Mouse (Mus musculus): ENCODE data around the gene Anapc13. TPM values are rescaled to one million over a fixed set of nuclear protein-coding genes. Genes with fewer than 3 reads are reported as not detected.
A peak's percentile ranks its signal among the peaks of the same experiment; 100 is the strongest.

Gene Anapc13
- polyA plus RNA-seq (2012; rRNA removed), result 22.1 and 45.1 TPM in 2 replicates

DNA sequence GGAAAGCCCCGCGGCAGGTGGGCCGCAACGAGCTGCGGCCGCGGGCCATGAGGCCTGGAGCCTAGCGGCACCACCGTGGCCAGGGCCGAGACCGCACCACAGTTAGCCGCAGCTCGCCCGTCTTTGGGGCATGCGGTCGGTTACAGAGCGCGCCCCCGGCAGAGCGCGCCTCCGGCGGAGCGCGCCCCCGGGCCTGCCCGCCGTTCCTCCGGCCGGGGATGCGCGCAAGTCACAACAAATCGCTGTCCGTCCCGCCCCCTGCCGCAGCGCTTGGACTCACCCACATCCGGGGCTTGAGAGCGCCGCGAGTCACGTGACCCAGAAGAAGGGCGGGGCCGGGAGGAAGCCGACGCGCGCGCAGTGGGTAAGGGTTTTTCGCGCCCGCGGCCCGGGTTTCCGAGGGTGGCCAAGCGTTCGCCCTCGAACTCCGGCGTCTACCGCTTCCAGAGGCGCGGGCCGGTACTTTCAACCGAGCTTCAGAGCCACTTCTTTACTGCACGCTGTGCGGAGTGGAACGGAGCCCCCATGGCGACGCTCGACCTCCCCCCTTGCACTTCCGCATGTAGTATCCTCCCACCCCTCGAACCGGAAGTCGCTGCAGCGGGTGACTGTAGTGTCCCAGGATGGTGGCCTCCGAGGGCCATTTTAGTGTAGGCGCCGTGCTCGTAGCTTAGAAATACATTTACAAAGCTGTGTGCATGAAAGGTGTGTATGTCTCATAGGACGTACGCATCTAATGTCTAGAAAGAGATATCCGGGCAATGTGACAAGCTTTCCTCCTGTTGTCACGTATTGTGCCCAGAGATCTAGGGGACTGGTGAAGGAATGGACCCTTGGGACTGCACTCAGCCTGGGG is at the start of gene Anapc13, which contains the start of gene Cep63:
Gene Anapc13 (plus strand): TSS at position 314 of the 856 bp plus-strand sequence.
Gene Cep63 (minus strand): TSS at position 552 of the 856 bp plus-strand sequence.
- Histone ChIP-seq H3K4me3 (ENCODE audit: low read depth, low read length) (peak within 1 kb of the TSS; percentile 70), H3K27ac (ENCODE audit: insufficient read depth, low read depth, low read length) (peak within 1 kb of the TSS; percentile 90), H3K36me3 (ENCODE audit: control insufficient read depth, insufficient read depth, low read length) (no peaks in the 10 kb centered on the region), H3K4me1 (ENCODE audit: control insufficient read depth, insufficient read depth, insufficient read length, low read length) (peaks cover 9% of the 10 kb centered on the region; the same call in 1 of the 2 replicates), H3K27me3 (ENCODE audit: control insufficient read depth, insufficient read depth, low read length) (no peaks in the 10 kb centered on the region)
- TF ChIP-seq CTCF (IDR thresholded peaks at IDR 0.05; ENCODE audit: extremely low read depth, insufficient read length, insufficient replicate concordance, low read depth, low read length) (no peak), POLR2A (IDR thresholded peaks at IDR 0.05; ENCODE audit: low read depth, low read length) (peak; percentile 28)
- under 1% methylated on average over 84 of the region's 84 CpGs for WGBS

GRCm38 (mm10) chr9:102577480-102577879 is 48.6 kb upstream of the Anapc13 start:
- H3K27ac ChIP-seq (ENCODE audit: insufficient read depth, low read depth, low read length), result no peak overlapping the region
- H3K36me3 ChIP-seq (ENCODE audit: control insufficient read depth, insufficient read depth, low read length), result no peaks in the 10 kb centered on the region
- no peak for TF ChIP-seq CTCF (IDR thresholded peaks at IDR 0.05; ENCODE audit: extremely low read depth, insufficient read length, insufficient replicate concordance, low read depth, low read length)
- TF ChIP-seq POLR2A (IDR thresholded peaks at IDR 0.05; ENCODE audit: low read depth, low read length), result no peak
- peaks cover 5% of the 10 kb centered on the region; the same call in 1 of the 2 replicates for H3K4me1 ChIP-seq (ENCODE audit: control insufficient read depth, insufficient read depth, insufficient read length, low read length)
- H3K27me3 ChIP-seq (ENCODE audit: control insufficient read depth, insufficient read depth, low read length), result no peaks in the 10 kb centered on the region
- WGBS, result 13% methylated on average over 5 of the region's 5 CpGs
- H3K4me3 ChIP-seq (ENCODE audit: low read depth, low read length), result no peak overlapping the region

- Histone ChIP-seq H3K36me3 (ENCODE audit: control insufficient read depth, insufficient read depth, low read length) (peaks cover 13% of the 10 kb centered on the region), H3K4me1 (ENCODE audit: control insufficient read depth, insufficient read depth, insufficient read length, low read length) (peaks cover 5% of the 10 kb centered on the region; the same call in 1 of the 2 replicates), H3K27ac (ENCODE audit: insufficient read depth, low read depth, low read length) (no peak overlapping the region), H3K4me3 (ENCODE audit: low read depth, low read length) (no peak overlapping the region), H3K27me3 (ENCODE audit: control insufficient read depth, insufficient read depth, low read length) (no peaks in the 10 kb centered on the region)
- WGBS, result 75% methylated on average over 12 of the region's 12 CpGs
- no peak for TF ChIP-seq POLR2A (IDR thresholded peaks at IDR 0.05; ENCODE audit: low read depth, low read length)
- TF ChIP-seq CTCF (IDR thresholded peaks at IDR 0.05; ENCODE audit: extremely low read depth, insufficient read length, insufficient replicate concordance, low read depth, low read length), result no peak
Observed at GRCm38 (mm10) chr9:102581921-102582469, 44.1 kb upstream of the Anapc13 start.

DNA sequence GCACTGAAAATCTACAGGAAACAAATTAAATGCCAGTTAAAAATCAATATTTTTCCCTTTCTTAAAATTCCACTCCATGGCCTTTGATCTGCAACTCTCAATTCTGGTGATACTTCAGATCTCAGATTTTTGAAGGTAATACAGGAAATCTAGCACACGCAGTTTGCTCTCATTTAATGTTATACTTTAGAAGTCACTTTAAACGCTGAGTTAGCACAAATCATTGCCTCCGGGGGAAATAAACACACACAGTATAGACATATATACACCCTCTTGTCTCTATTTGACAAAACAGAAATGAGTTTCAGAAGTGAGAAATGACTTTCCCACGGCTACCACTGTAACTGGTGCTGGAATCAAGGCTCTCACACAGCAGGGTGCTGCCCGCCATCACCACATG is 38.7 kb upstream of the Anapc13 start:
- no peaks in the 10 kb centered on the region for H3K27me3 ChIP-seq (ENCODE audit: control insufficient read depth, insufficient read depth, low read length)
- 79% methylated on average over 5 of the region's 5 CpGs for WGBS
- TF ChIP-seq POLR2A (IDR thresholded peaks at IDR 0.05; ENCODE audit: low read depth, low read length), result no peak
- H3K36me3 ChIP-seq (ENCODE audit: control insufficient read depth, insufficient read depth, low read length), result peaks cover 26% of the 10 kb centered on the region
- no peaks in the 10 kb centered on the region for H3K4me1 ChIP-seq (ENCODE audit: control insufficient read depth, insufficient read depth, insufficient read length, low read length)
- no peak overlapping the region for H3K27ac ChIP-seq (ENCODE audit: insufficient read depth, low read depth, low read length)
- no peak overlapping the region for H3K4me3 ChIP-seq (ENCODE audit: low read depth, low read length)

DNA sequence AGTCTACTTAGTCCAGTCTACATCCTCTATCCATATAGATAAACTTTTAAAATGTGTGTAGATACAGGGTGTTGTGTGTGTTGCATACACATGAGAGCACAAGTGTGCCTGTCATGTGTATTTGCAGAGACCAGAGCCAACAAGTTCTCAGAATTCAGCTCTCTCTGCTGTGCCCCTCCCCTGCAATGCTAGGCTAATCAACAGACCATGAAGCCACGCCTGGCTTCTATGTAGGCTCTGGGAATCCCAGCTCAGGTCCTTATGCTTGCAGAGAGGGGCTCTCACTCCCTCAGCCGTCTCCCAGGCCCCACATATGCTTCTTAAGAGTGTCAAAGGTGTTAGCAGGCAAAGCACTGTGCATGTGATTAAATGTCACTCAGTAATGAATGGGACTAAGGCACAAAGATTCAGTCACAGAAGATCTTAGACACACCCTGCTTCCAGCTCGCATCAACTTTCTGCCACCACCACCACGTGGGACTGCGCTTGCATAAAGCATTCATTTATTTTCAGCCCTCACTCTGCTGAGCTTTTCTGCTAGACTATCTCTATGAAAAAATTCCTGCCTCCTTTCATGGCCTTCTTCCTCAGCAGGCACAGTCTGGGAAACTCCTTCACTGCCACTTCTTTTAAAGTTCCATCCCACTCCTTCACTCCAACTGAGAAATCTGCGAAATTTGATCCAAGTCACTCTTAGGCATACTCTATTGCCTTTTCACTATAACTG is 31.3 kb upstream of the Anapc13 start:
- WGBS, result 86% methylated on average over 6 of the region's 6 CpGs
- no peak for TF ChIP-seq CTCF (IDR thresholded peaks at IDR 0.05; ENCODE audit: extremely low read depth, insufficient read length, insufficient replicate concordance, low read depth, low read length)
- no peak for TF ChIP-seq POLR2A (IDR thresholded peaks at IDR 0.05; ENCODE audit: low read depth, low read length)
- no peak overlapping the region for H3K4me3 ChIP-seq (ENCODE audit: low read depth, low read length)
- no peaks in the 10 kb centered on the region for H3K27me3 ChIP-seq (ENCODE audit: control insufficient read depth, insufficient read depth, low read length)
- H3K27ac ChIP-seq (ENCODE audit: insufficient read depth, low read depth, low read length), result no peak overlapping the region
- peaks cover 2% of the 10 kb centered on the region; the same call in 1 of the 2 replicates for H3K4me1 ChIP-seq (ENCODE audit: control insufficient read depth, insufficient read depth, insufficient read length, low read length)
- H3K36me3 ChIP-seq (ENCODE audit: control insufficient read depth, insufficient read depth, low read length), result peaks cover 32% of the 10 kb centered on the region

DNA sequence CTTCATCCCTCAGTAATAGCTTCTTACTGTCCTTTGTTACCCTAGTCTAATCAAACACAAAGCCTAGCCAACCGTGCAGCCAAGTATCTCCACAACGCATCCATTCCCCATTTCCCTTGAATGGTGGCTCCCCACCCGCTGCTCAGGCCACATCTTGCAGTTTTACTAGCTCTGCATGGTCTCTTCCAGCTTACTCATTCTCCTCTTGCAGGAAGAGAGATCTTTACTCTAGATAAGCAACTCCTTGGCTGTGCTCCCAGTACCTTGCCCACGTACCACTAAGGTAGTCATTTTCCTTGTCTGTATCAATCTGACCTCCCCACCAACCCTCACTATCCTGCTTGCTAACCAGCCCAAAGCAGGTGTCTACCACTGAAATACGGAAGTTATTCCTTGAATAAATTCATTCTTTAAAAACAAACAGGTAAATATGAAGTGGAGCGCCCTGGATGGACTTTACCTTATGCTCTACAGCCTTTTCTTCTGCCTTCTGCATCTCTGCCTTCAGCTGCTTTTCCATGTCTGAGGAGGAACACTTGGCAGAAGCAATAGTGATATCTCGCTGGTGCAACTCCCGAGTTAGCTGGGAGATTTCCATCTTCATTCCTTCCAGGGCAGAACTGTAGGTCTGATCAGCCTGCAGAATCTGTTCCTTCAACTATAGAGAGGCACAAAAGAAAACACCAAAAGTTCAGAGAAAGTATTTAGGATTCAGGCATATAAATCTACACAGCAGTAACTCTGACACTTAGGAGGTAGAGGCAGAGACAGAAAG is 30.2 kb upstream of the Anapc13 start:
- TF ChIP-seq POLR2A (IDR thresholded peaks at IDR 0.05; ENCODE audit: low read depth, low read length) (no peak), CTCF (IDR thresholded peaks at IDR 0.05; ENCODE audit: extremely low read depth, insufficient read length, insufficient replicate concordance, low read depth, low read length) (no peak)
- 42% methylated on average over 8 of the region's 8 CpGs for WGBS
- Histone ChIP-seq H3K4me3 (ENCODE audit: low read depth, low read length) (no peak overlapping the region), H3K4me1 (ENCODE audit: control insufficient read depth, insufficient read depth, insufficient read length, low read length) (peaks cover 5% of the 10 kb centered on the region; the same call in 1 of the 2 replicates), H3K27ac (ENCODE audit: insufficient read depth, low read depth, low read length) (peak overlapping the region; percentile 39), H3K36me3 (ENCODE audit: control insufficient read depth, insufficient read depth, low read length) (peaks cover 32% of the 10 kb centered on the region), H3K27me3 (ENCODE audit: control insufficient read depth, insufficient read depth, low read length) (no peaks in the 10 kb centered on the region)

All from small intestine, adult 2 months (tissue).